Mouse (Mus musculus): ENCODE data around the gene Pum2. TPM values are rescaled to one million over a fixed set of nuclear protein-coding genes. Genes with fewer than 3 reads are reported as not detected.
"Not testable (repeated sequence)": the region's sequence is repeated elsewhere in the genome, so short reads cannot be mapped to it uniquely, and the experiment has no call there.

The Pum2 gene
- polyA plus RNA-seq, 1 experiment from 2014 or later = 64.2 TPM

DNA sequence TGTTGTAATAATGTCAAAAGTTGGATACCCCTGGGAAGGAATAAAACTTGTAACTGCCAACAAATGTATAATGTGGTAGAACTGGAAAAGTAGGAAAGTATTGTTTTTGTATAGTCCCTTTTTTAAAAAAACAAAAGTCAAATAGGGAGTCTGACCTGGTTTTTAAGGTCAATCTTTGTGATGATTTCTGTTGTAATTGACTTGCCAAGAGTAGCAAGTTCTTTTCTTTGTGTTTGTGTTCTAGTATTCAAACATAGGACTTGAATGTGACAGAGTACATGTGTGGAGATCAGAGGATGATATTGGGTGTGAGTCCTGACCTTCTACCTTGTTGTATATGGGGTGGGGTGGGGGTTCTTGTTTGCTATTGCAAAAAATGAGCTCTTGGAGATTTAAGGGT, 4.0 kb downstream of the Pum2 start:
- H3K36me3 ChIP-seq (ENCODE audit: insufficient read depth) = peaks cover 6% of the 10 kb centered on the region; the same call in 1 of the 2 replicates
- peaks cover 20% of the 10 kb centered on the region for H3K4me1 ChIP-seq (ENCODE audit: insufficient read depth)
- H3K9me3 ChIP-seq (ENCODE audit: low read depth, low read length) = no peaks in the 10 kb centered on the region
- no peak for TF ChIP-seq CTCF (IDR thresholded peaks at IDR 0.05; ENCODE audit: low read depth)
- no peak overlapping the region for H3K4me3 ChIP-seq (ENCODE audit: low read depth, low read length)
- no peak for ATAC-seq (ENCODE audit: insufficient read depth)
- DNase-seq = no peak
- H3K27ac ChIP-seq (ENCODE audit: low read depth) = no peak overlapping the region
- no peak overlapping the region for H3K4me2 ChIP-seq
- H3K9ac ChIP-seq = no peak overlapping the region
- H3K27me3 ChIP-seq (ENCODE audit: insufficient read depth, low read length) = no peaks in the 10 kb centered on the region

DNA sequence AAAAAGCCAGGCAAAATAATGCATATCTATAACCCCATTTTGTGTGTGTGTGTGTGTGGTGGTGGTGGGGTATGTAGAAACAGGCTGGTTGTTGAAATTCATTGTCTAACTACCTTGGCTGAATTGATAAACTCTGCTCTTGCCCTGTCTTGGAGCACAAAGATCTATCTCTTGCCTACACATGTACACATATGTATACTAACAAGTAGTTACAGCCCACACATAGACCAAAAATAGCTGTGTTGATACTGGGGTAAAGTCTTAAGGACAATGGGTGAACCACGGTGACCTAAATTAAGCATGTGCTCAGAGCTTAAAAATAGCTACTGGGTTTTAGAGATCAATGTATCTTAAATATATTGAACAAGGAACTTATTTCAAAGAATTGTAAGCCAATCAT, 10.3 kb downstream of the Pum2 start:
- TF ChIP-seq CTCF (IDR thresholded peaks at IDR 0.05; ENCODE audit: low read depth) = no peak
- no peak for ATAC-seq (ENCODE audit: insufficient read depth)
- Histone ChIP-seq H3K36me3 (ENCODE audit: insufficient read depth) (peaks cover 6% of the 10 kb centered on the region; the same call in 1 of the 2 replicates), H3K9me3 (ENCODE audit: low read depth, low read length) (no peaks in the 10 kb centered on the region), H3K4me2 (no peak overlapping the region), H3K27me3 (ENCODE audit: insufficient read depth, low read length) (no peaks in the 10 kb centered on the region), H3K4me3 (ENCODE audit: low read depth, low read length) (no peak overlapping the region), H3K27ac (ENCODE audit: low read depth) (no peak overlapping the region), H3K4me1 (ENCODE audit: insufficient read depth) (no peaks in the 10 kb centered on the region), H3K9ac (no peak overlapping the region)
- WGBS = 83% methylated on average over 1 of the region's 1 CpGs
- no peak for DNase-seq

GRCm38 (mm10) chr12:8685036-8685435, 11.1 kb downstream of the Pum2 start:
- WGBS = 89% methylated on average over 3 of the region's 3 CpGs
- H3K27ac ChIP-seq (ENCODE audit: low read depth) = no peak overlapping the region
- peaks cover 6% of the 10 kb centered on the region; the same call in 1 of the 2 replicates for H3K36me3 ChIP-seq (ENCODE audit: insufficient read depth)
- H3K9ac ChIP-seq = no peak overlapping the region
- H3K4me3 ChIP-seq (ENCODE audit: low read depth, low read length) = no peak overlapping the region
- no peak for TF ChIP-seq CTCF (IDR thresholded peaks at IDR 0.05; ENCODE audit: low read depth)
- no peaks in the 10 kb centered on the region for H3K4me1 ChIP-seq (ENCODE audit: insufficient read depth)
- no peaks in the 10 kb centered on the region for H3K9me3 ChIP-seq (ENCODE audit: low read depth, low read length)
- H3K27me3 ChIP-seq (ENCODE audit: insufficient read depth, low read length) = no peaks in the 10 kb centered on the region
- ATAC-seq (ENCODE audit: insufficient read depth) (no peak), DNase-seq (no peak)
- H3K4me2 ChIP-seq = no peak overlapping the region

GRCm38 (mm10) chr12:8689882-8690281, 15.9 kb downstream of the Pum2 start:
- not testable (repeated sequence) for H3K9me3 ChIP-seq (ENCODE audit: low read depth, low read length); H3K9ac ChIP-seq; H3K27me3 ChIP-seq (ENCODE audit: insufficient read depth, low read length); H3K36me3 ChIP-seq (ENCODE audit: insufficient read depth); DNase-seq; ATAC-seq (ENCODE audit: insufficient read depth); H3K27ac ChIP-seq (ENCODE audit: low read depth); H3K4me3 ChIP-seq (ENCODE audit: low read depth, low read length); H3K4me2 ChIP-seq; H3K4me1 ChIP-seq (ENCODE audit: insufficient read depth)
- 100% methylated on average over 3 of the region's 3 CpGs for WGBS

DNA sequence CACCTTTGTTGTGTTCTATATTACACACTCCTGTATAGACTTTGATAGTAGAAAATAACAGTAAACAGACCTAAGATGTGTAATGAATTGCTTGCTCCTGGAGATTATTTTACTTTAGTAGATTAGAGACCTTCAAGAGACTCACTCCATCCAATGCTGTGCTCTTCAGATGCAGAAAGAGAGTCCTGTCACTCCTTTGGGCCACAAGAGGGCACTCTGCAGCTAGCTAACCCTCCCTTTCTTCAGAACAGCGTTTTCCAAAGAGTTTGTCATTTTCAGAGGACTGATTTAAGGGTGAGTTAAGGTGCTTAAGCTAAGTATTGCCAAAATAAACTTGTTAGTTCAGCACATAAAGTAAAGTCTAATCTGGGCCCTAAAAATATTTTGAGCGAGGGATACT, 25.0 kb downstream of the Pum2 start:
- Histone ChIP-seq H3K4me2 (no peak overlapping the region), H3K36me3 (ENCODE audit: insufficient read depth) (peaks cover 18% of the 10 kb centered on the region; the same call in 1 of the 2 replicates), H3K27ac (ENCODE audit: low read depth) (no peak overlapping the region), H3K27me3 (ENCODE audit: insufficient read depth, low read length) (no peaks in the 10 kb centered on the region), H3K4me3 (ENCODE audit: low read depth, low read length) (no peak overlapping the region), H3K9ac (no peak overlapping the region), H3K4me1 (ENCODE audit: insufficient read depth) (no peaks in the 10 kb centered on the region), H3K9me3 (ENCODE audit: low read depth, low read length) (no peaks in the 10 kb centered on the region)
- TF ChIP-seq CTCF (IDR thresholded peaks at IDR 0.05; ENCODE audit: low read depth) = peak; percentile 68
- ATAC-seq (ENCODE audit: insufficient read depth) (no peak), DNase-seq (peak; percentile 73)
- WGBS = 65% methylated on average over 2 of the region's 2 CpGs

- ATAC-seq (ENCODE audit: insufficient read depth) (no peak), DNase-seq (no peak)
- Histone ChIP-seq H3K27ac (ENCODE audit: low read depth) (no peak overlapping the region), H3K27me3 (ENCODE audit: insufficient read depth, low read length) (no peaks in the 10 kb centered on the region), H3K4me3 (ENCODE audit: low read depth, low read length) (no peak overlapping the region), H3K9ac (no peak overlapping the region), H3K4me2 (no peak overlapping the region), H3K4me1 (ENCODE audit: insufficient read depth) (no peaks in the 10 kb centered on the region), H3K9me3 (ENCODE audit: low read depth, low read length) (no peaks in the 10 kb centered on the region), H3K36me3 (ENCODE audit: insufficient read depth) (peaks cover 45% of the 10 kb centered on the region)
- TF ChIP-seq CTCF (IDR thresholded peaks at IDR 0.05; ENCODE audit: low read depth) = no peak
- WGBS = 82% methylated on average over 1 of the region's 1 CpGs
Measured at GRCm38 (mm10) chr12:8703988-8704387, 30.1 kb downstream of the Pum2 start.

DNA sequence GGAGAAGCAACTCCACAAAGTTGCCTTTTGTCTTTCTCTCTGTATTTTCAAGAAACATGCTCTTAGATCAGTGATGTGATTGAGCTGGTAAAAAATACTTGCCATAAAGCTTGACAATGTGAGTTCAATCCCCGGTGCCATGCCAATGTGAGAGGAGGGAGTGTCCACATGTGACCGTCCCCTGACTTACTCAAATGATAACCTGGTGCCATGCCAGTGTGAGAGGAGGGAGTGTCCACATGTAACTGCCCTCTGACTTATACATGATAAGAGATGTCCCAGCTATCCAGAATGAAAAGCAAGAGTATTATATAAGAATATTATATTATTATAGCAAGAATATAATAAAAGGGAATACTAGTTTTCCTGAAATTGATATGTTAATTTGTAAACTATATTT, 34.9 kb downstream of the Pum2 start:
- no peak for ATAC-seq (ENCODE audit: insufficient read depth)
- Histone ChIP-seq H3K4me3 (ENCODE audit: low read depth, low read length) (no peak overlapping the region), H3K9ac (no peak overlapping the region), H3K27me3 (ENCODE audit: insufficient read depth, low read length) (no peaks in the 10 kb centered on the region), H3K27ac (ENCODE audit: low read depth) (no peak overlapping the region), H3K36me3 (ENCODE audit: insufficient read depth) (peaks cover 45% of the 10 kb centered on the region), H3K9me3 (ENCODE audit: low read depth, low read length) (no peaks in the 10 kb centered on the region), H3K4me1 (ENCODE audit: insufficient read depth) (no peaks in the 10 kb centered on the region), H3K4me2 (no peak overlapping the region)
- WGBS = 86% methylated on average over 2 of the region's 2 CpGs
- TF ChIP-seq CTCF (IDR thresholded peaks at IDR 0.05; ENCODE audit: low read depth) = no peak
- no peak for DNase-seq

- no peak for TF ChIP-seq CTCF (IDR thresholded peaks at IDR 0.05; ENCODE audit: low read depth)
- WGBS = 72% methylated on average over 2 of the region's 2 CpGs
- peaks cover 39% of the 10 kb centered on the region for H3K36me3 ChIP-seq (ENCODE audit: insufficient read depth)
Measured at GRCm38 (mm10) chr12:8712665-8713064, 38.7 kb downstream of the Pum2 start.

More at GRCm38 (mm10) chr12:8712665-8713064, 38.7 kb downstream of the Pum2 start:
- Histone ChIP-seq H3K27me3 (ENCODE audit: insufficient read depth, low read length) (no peaks in the 10 kb centered on the region), H3K9me3 (ENCODE audit: low read depth, low read length) (no peaks in the 10 kb centered on the region), H3K4me2 (no peak overlapping the region), H3K9ac (no peak overlapping the region), H3K27ac (ENCODE audit: low read depth) (no peak overlapping the region), H3K4me3 (ENCODE audit: low read depth, low read length) (no peak overlapping the region), H3K4me1 (ENCODE audit: insufficient read depth) (no peaks in the 10 kb centered on the region)
- DNase-seq (no peak), ATAC-seq (ENCODE audit: insufficient read depth) (no peak)

All from lung, embryonic 14.5 days (tissue).